ENCODE assay signal across 17 mouse cellular contexts in the genomic region with DNA sequence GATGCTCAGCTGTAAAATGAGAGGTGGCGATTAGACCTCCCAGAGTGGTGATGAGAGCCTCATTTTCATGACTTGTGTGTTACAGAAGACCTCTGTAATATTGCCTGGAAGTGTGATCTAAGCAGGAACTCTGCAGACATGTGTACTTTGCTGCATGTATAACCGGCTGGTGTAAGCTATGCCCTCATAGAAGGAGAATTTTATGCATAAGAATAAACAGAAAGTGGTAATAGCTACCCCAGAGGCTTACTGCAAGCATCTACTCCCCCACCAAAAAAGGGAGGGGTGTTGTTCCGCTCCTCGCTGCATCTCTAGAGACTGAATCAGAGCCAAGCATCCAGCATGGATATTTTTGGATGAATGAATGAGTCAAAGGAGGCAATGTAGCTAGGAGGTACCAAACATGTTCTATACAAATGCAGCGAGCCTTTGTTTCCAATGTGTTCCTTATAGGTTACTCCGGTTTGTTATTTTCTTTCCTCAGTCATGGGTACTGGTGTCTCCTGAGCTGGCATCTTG. TPM values are rescaled to one million over a fixed set of nuclear protein-coding genes. Genes with fewer than 3 reads are reported as not detected.
DNase-seq lines count a peak whose midpoint lies in the region; ATAC-seq lines count a peak whose summit lies in the region.
"Had no signal": no experiment of that assay in that cellular context is flagged by ENCODE, and none has a peak within 500 bp of the region (broad histone marks: within the 10 kb centered on the region; RNA-seq: fewer than 3 reads in every experiment).

No protein-coding gene starts in this region.

- no peak overlapping the region for H3K4me3 ChIP-seq in forebrain, embryonic 12.5 days (replicated peaks)
- H3K4me3 ChIP-seq in midbrain, embryonic 13.5 days (replicated peaks): no peak overlapping the region
- H3K4me3 ChIP-seq: heart, embryonic 13.5 days; myocyte had no signal

- H3K4me2 ChIP-seq in forebrain, embryonic 12.5 days: no peak overlapping the region
- H3K4me2 ChIP-seq in midbrain, embryonic 13.5 days (replicated peaks): no peak overlapping the region
- H3K4me2 ChIP-seq: heart, embryonic 13.5 days had no signal

- no peak for DNase-seq in frontal cortex, postnatal 14 days (ENCODE audit: low spot score in 2 of 2)
- peak; percentile 32 to 47 for DNase-seq in left cerebral cortex, adult 18-20 months (ENCODE audit: low spot score in 2 of 2)
- no peak for DNase-seq in left cerebral cortex, postnatal 10 days (ENCODE audit: extremely low spot score in 1 of 2, low spot score in 2 of 2)
- DNase-seq in adrenal gland, postnatal 4 days (ENCODE audit: low spot score in 2 of 2): no peak
- no peak for DNase-seq in Muller cell, postnatal 12 days (ENCODE audit: inconsistent ontology term)
- DNase-seq: adrenal gland, postnatal 36 days; cerebellum, adult 11-12 months; gastrocnemius, postnatal 25 days; liver, postnatal 0 days; lung, postnatal 4 days; thymus, postnatal 36 days had no signal

- WGBS in forebrain, embryonic 12.5 days: 73% methylated on average over 6 of the region's 6 CpGs
- WGBS in midbrain, embryonic 13.5 days: 74% methylated on average over 6 of the region's 6 CpGs

- intact Hi-C loops in left cerebral cortex, postnatal 10 days (cut with DNase I): no loop called here

- peaks cover 33% of the 10 kb centered on the region for H3K4me1 ChIP-seq in forebrain, embryonic 12.5 days
- H3K4me1 ChIP-seq in midbrain, embryonic 13.5 days (replicated peaks): peaks cover 34% of the 10 kb centered on the region

- 0 out of 2 replicates have a peak, but pooled peaks cover 6% of the 10 kb centered on the region for H3K36me3 ChIP-seq in forebrain, embryonic 12.5 days (replicated peaks)
- peaks cover 9% of the 10 kb centered on the region for H3K36me3 ChIP-seq in midbrain, embryonic 13.5 days
- H3K36me3 ChIP-seq: heart, embryonic 13.5 days had no signal

- H3K27me3 ChIP-seq in forebrain, embryonic 12.5 days: no peaks in the 10 kb centered on the region
- H3K27me3 ChIP-seq in midbrain, embryonic 13.5 days: no peaks in the 10 kb centered on the region
- H3K27me3 ChIP-seq: heart, embryonic 13.5 days had no signal

- H3K9me3 ChIP-seq in forebrain, embryonic 12.5 days: no peaks in the 10 kb centered on the region
- no peaks in the 10 kb centered on the region for H3K9me3 ChIP-seq in midbrain, embryonic 13.5 days
- H3K9me3 ChIP-seq: heart, embryonic 13.5 days had no signal

- peak overlapping the region; percentile 43; the same call in 1 of the 2 replicates for H3K27ac ChIP-seq in forebrain, embryonic 12.5 days
- 0 out of 2 replicates have a peak overlapping the region, but pooled peaks have one; percentile 56 for H3K27ac ChIP-seq in midbrain, embryonic 13.5 days
- H3K27ac ChIP-seq: heart, embryonic 13.5 days had no signal

- ATAC-seq in frontal cortex, adult (ENCODE audit: low TSS enrichment): peak; percentile 87
- ATAC-seq in forebrain, embryonic 12.5 days (ENCODE audit: low FRiP score): no peak
- no peak for ATAC-seq in midbrain, embryonic 13.5 days
- ATAC-seq: inflammation-experienced regulatory T-cells, adult 6 months; liver, postnatal 0 days had no signal

- H3K9ac ChIP-seq in forebrain, embryonic 12.5 days: no peak overlapping the region
- no peak overlapping the region; the same call in 1 of the 2 replicates for H3K9ac ChIP-seq in midbrain, embryonic 13.5 days (replicated peaks)
- H3K9ac ChIP-seq: heart, embryonic 13.5 days; liver, postnatal 0 days had no signal

RNA-seq across cellular contexts. Expression of a gene that starts 42.5 kb away (rescaled TPM):
- total RNA-seq in left cerebral cortex, adult 18-20 months (2021): under 1 TPM in 1 of 2 experiments, not detected in 1; 0.21 TPM
- total RNA-seq in left cerebral cortex, postnatal 10 days (2021): under 1 TPM; 0.26 to 0.54 TPM
- polyA plus RNA-seq in forebrain, embryonic 12.5 days (2016; fragmentation: Nextera tagmentation; extraction: Ambion mirVana): 0.09 TPM in 1 of 2 replicates, not detected in the other
- not detected in 2 replicates for polyA plus RNA-seq in midbrain, embryonic 13.5 days (2015; fragmentation: Nextera tagmentation; extraction: Ambion mirVana)
- 10 to 100 TPM in 1 of 2 experiments, under 1 TPM in 1; 0.36 to 13.0 TPM for total RNA-seq in adrenal gland, postnatal 4 days (2021)
- total RNA-seq: gastrocnemius, postnatal 25 days had no signal
- polyA plus RNA-seq: inflammation-experienced regulatory T-cells, adult 6 months; myocyte had no signal

Comparison
In these comparisons a context has a peak if more than half of its experiments do, and no peak if none do; other contexts are left out.
1. DNase-seq: peak in left cerebral cortex, adult 18-20 months (2 of 2); none in frontal cortex, postnatal 14 days (0 of 2), left cerebral cortex, postnatal 10 days (0 of 2), adrenal gland, postnatal 4 days (0 of 2) and Muller cell, postnatal 12 days (single experiment).